Mouse (Mus musculus): Measurements from ENCODE around the gene Enox1. TPM values are rescaled to one million over a fixed set of nuclear protein-coding genes. Genes with fewer than 3 reads are reported as not detected.

The Enox1 gene
- total RNA-seq, 2 experiments from 2014 or later: 3.8 to 4.2 TPM

GRCm38 (mm10) chr14:77567120-77567519, 410.6 kb downstream of the Enox1 start:
- DNase-seq: no peak

GRCm38 (mm10) chr14:77574436-77574835, 417.9 kb downstream of the Enox1 start:
- DNase-seq: no peak

GRCm38 (mm10) chr14:77576411-77576810, 419.8 kb downstream of the Enox1 start:
- no peak for DNase-seq

- DNase-seq: no peak
These were observed 421.1 kb downstream of the Enox1 start for GRCm38 (mm10) chr14:77577481-77578251.

GRCm38 (mm10) chr14:77578355-77578754, 421.8 kb downstream of the Enox1 start:
- no peak for DNase-seq

DNA sequence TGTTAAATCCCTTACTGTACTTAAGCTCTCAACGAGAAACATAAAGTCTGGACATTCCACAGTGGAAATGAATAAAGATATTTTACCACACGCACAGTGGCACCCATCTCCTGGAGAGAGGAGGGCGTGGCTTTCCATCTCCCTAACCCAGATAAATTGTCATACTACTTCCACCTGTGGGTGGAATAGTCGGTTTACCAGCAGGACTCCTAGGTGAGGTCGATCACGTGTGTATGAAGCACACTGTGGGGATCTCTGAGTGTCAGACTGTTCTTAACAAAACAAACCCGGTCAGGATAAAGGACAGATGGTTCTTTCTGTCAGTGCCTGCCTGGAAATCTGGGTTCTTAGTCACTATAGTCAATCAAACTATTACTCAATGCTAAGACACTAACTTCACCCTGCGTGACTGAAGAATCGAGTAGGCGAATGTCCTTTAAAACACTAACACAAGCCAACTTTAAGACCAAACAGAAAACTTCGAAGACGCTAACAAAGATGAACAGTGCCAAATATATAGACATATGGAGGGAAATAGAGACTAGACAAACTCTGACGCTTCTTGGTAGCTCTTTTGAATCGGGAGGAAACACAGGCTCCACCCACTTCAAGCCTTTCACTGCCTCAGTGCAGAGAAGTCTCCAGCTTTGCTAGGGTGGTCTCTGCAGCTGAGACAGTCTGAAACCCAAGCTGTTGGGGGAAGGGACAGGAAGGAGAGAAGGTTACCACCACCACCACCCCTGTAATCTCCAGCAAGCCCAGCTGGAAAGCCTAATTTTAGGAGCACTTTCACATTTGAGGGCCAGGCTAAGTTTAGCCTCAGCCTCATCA, 423.8 kb downstream of the Enox1 start:
- no peak for DNase-seq

GRCm38 (mm10) chr14:77580937-77581270, 424.3 kb downstream of the Enox1 start:
- no peak for DNase-seq

GRCm38 (mm10) chr14:77581616-77582015, 425.1 kb downstream of the Enox1 start:
- no peak for DNase-seq

DNA sequence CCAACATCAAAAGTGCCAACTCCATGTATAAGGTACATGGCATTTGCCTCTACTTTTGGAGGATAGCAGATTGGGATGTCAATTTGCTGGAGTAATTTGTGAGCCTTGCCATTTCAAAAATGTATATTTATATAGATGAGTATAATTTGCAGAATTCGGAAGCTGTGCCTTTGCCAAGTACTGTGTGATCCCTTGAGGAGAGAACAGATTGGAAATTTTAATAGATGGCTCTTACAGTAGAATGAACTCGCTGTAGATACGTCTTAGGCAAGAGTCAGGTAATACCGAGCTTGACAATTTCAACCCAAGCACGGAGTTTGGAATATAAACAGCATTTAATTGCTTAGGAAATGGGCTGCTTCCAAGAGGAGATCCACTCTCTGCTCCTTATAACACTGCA, 427.9 kb downstream of the Enox1 start:
- no peak for DNase-seq

GRCm38 (mm10) chr14:77585031-77585800, 428.7 kb downstream of the Enox1 start:
- peak in 1 of 2 experiments; percentile 7 for DNase-seq

DNA sequence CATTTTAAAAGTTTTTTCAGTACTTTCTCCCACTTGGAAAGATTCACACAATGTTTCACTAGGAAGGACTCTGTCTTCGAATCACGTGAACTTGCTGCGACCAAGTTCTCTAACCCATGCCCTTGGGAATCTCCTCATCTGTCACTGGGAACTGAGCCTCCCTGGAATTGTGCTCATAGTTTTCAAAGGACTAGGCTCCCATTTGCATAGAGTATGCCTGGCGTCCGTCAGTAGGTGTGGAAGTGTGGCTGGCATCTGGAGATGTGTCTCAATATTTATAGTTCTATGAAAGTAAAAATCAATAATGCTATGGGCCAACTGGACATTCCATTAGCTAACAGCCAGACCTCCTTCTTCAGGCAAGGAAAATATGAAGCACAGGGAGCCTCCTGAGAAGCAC, 429.5 kb downstream of the Enox1 start:
- no peak for DNase-seq

DNA sequence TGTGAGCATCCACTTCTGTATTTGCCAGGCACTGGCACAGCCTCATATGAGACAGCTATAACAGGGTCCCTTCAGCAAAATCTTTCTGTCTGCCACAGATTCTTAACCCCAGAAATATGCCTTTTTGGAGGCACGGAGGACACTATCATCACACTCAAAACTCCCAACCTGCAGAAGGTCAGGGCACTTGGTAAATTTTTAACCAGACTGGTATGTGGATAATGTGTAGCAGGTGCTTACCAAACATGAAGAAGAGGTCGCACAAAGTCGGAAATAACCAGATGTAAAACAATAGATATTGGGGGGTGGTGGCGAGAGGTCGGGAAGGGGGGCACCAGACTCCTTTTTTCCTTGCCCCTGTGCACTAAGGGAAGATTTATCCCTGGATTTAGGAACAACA, 430.6 kb downstream of the Enox1 start:
- DNase-seq: no peak

DNA sequence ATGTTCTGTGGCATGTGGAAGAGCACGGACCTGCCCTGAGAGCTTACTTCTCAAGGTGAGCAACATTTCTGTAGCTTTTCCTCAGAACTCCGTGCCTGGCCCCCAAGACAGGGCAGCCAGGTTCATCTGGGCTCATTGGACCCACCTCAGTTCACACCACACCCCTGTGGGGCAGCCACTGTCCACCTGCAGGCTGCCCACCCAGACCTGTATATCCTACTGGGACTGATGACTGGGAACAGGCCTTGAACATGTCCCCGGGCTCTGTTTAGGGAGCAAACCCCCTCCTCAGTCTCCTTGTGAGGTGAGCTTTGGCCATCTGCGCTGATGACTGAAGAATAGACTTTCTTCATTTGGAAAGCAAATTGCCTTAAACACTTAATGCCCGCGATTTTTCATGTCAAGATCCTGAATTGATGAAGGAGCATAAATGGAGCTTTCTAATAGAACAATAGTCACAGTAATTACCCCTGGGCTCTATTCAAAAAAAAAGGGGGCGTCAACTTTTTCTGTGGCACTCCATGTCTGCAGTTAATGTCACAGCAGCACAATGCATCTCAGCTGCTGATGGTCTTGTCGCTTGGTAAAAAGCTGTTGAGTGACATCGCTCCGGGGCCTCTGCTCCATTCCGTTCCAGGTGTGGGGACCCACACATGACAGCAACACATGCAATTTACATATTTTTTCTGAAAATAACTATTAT, 436.7 kb downstream of the Enox1 start:
- no peak for DNase-seq

GRCm38 (mm10) chr14:77596216-77597175, 439.9 kb downstream of the Enox1 start:
- DNase-seq: no peak

DNA sequence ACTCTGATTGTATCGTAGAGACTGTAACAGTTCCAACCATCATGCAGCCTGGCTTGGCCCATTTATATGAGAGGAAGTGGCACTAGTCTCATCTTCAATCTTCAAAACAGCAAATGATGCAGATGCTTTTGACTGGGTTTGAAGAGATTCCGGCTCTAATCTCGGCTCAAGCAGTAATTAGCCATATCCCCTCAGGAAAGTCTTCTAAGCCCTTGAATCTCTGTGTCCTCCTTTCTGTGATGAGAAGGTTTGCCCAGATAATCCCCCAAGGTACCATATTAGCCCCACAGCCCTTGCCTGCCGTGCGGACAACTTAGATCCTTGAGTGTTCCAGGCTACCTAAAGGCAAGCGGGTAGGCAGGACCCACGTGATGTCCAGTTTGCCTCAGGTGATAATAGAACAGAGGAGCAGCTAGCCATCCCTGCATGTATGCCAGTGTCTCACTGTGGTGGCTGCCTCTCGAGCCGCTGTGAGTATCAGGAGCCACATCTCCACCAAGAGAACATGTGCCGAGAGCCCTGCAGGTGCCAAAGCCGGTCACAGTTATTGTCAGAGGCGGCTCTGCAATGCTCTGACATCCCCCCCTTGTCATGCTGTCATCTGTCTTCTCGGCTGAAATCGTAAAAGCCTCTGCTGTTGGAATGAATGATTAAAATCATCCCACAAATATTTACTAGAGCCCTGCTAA, 442.6 kb downstream of the Enox1 start:
- no peak for DNase-seq

- no peak for DNase-seq
These were observed 444.2 kb downstream of the Enox1 start for GRCm38 (mm10) chr14:77600773-77601172.

GRCm38 (mm10) chr14:77601446-77601845, 444.9 kb downstream of the Enox1 start:
- no peak for DNase-seq

- DNase-seq: peak; percentile 55 to 56
These were observed 451.7 kb downstream of the Enox1 start for GRCm38 (mm10) chr14:77608182-77608839.

DNA sequence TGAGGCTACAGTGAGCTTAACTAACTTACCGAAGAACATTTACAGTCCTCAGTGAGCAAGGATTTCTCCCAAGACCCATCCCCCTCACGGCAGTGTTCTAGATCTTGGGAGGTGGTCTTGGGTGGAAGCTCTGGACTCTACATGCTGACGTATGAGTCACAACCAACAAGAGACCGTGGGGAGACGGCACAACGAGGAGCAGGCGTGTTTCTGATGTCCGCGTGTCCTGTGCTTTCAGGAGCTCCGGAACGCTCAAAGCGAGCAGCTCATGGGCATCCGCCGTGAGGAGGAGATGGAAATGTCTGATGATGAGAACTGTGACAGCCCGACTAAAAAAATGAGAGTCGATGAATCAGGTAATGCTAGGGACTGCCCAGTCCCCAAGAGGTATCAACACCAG, 458.6 kb downstream of the Enox1 start:
- DNase-seq: no peak

GRCm38 (mm10) chr14:77617250-77617649, 460.7 kb downstream of the Enox1 start:
- peak; percentile 55 to 62 for DNase-seq
